Mouse (Mus musculus) megakaryocyte, embryonic 14.5 days (primary cell): ENCODE results near the gene Gm8159.
"Not testable (repeated sequence)": the region's sequence is repeated elsewhere in the genome, so short reads cannot be mapped to it uniquely, and the experiment has no call there.

Experiments used
- FLI1 ChIP-seq: IDR thresholded peaks from 2 replicates; pipeline ENCODE4 v1.6.1; 2012; ENCODE audit warnings: low read length, inconsistent platforms, mixed read lengths
- GATA1 ChIP-seq: IDR thresholded peaks from 3 replicates; pipeline ENCODE4 v1.6.1; 2012; ENCODE audit warnings: mixed read lengths, low read length, inconsistent platforms, borderline replicate concordance

DNA sequence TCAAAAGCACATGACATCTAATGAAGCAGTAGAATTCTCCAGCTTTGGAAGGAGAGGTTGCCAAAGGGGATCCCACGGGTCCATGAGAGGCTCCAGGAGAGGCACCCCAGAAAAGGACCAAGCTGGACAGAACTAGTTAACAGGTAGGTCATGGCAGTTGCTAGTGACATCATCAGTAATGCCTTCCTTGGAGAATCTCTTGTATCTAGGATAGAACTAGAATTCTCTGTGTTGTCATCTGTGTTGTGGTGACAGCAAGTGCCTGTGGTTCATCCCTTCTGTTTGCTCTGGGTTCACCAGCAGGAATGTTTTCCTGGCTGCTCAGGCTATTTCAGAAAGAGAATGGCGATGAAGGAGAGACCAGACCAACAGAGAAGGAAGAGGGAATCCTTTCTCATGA lies 31.7 kb downstream of the Gm8159 start, which contains the start of gene Gm3239:
- TF ChIP-seq GATA1, FLI1: not testable (repeated sequence)
